Mouse (Mus musculus): ENCODE results near the gene 5031439G07Rik. TPM values are rescaled to one million over a fixed set of nuclear protein-coding genes. Genes with fewer than 3 reads are reported as not detected.

Gene 5031439G07Rik
- polyA plus RNA-seq, 1 experiment, result 23.2 TPM

DNA sequence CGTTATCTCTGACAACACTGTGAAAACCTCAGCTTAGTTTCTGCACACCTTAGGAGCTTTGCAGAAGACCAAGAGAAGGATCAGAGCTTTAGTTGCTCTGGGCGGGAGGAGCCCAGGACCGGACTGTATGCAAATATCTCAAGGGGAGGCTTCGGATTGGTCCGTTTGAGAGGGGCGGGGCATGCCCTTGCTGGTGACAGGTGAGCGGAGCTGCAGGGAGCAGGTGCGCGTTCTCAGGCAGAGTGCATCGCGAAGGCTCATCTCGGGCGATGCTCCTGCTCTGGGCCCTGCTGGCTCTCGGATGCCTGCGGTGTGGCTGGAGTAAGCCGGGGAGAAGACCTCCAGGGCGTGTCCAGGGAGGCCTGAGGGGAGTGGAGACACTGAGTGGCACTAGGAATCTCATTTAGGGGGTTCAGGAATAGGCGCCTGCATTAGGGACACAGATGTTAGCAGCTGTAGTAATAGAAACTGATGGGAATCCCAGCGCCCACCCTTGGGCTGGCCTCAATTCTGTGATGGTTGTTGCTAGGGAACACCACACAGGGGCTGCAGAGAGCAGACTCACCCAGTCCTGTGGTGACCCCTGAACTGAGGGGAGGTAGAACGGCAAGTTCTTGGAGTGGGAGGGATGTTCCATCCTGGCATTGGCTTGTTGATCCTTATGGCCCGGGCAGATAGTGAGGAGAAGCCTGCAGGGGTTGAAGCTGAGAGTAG lies 28.8 kb upstream of the 5031439G07Rik start, which contains the start of gene Upk3a:
Gene Upk3a (plus strand): TSS at position 191 of the 714 bp plus-strand sequence.
- 13% methylated on average over 21 of the region's 21 CpGs for WGBS
- TF ChIP-seq POLR2A (IDR thresholded peaks at IDR 0.05; ENCODE audit: borderline replicate concordance, extremely low read depth, low read depth, low read length), result no peak
- TF ChIP-seq CTCF (IDR thresholded peaks at IDR 0.05; ENCODE audit: insufficient read depth, low read length), result no peak
- peaks cover under 1% of the 10 kb centered on the region; the same call in 1 of the 2 replicates for H3K4me1 ChIP-seq (ENCODE audit: control insufficient read depth, insufficient read depth, low read length)
- H3K4me3 ChIP-seq (replicated peaks; ENCODE audit: extremely low read depth, low read depth, low read length), result no peak within 1 kb of the TSS
- DNase-seq, result peak; percentile 56

DNA sequence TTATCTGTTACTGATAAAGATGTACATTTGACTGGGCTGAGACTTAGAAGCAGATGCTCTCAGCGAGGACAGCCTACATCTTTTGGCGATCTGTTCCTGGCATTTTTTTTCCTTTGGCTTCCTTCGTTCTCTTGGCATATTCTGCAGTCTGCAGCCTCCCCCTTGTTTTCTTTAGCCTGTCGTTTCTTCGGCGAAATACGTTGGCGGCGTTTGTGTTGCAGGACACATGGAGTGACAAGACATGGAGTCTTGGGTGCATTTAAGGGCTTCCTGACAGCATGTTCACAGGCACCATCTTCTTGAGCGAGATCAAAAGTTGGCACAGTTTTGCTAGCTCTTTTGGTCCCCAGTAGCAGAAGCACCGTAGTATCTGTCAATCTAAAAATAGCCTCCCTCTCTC lies 27.4 kb upstream of the 5031439G07Rik start:
- Histone ChIP-seq H3K4me3 (replicated peaks; ENCODE audit: extremely low read depth, low read depth, low read length) (no peak overlapping the region), H3K4me1 (ENCODE audit: control insufficient read depth, insufficient read depth, low read length) (peaks cover 3% of the 10 kb centered on the region; the same call in 1 of the 2 replicates)
- TF ChIP-seq CTCF (IDR thresholded peaks at IDR 0.05; ENCODE audit: insufficient read depth, low read length) (no peak), POLR2A (IDR thresholded peaks at IDR 0.05; ENCODE audit: borderline replicate concordance, extremely low read depth, low read depth, low read length) (no peak)
- 57% methylated on average over 11 of the region's 11 CpGs for WGBS
- no peak for DNase-seq

DNA sequence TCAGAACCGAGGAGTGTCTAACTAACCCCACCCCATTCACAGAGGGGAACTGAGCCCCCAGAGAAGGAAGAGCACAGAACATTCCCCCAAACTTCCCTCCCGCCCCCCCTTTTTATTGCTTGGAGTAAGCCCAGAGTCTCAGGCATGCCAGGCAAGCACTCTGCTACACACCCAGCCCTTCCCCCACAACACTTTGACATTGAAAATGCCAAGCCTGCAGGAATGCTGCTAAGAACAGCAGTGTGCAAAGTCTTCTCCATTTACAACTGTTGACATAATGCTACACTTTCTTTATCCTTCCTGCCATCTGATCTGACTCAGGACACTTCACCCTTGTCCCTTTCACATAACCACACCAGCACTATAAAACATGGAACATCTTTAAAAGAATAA lies 24.3 kb upstream of the 5031439G07Rik start:
- no peak for DNase-seq
- peaks cover 3% of the 10 kb centered on the region; the same call in 1 of the 2 replicates for H3K4me1 ChIP-seq (ENCODE audit: control insufficient read depth, insufficient read depth, low read length)
- WGBS, result 23% methylated on average over 2 of the region's 2 CpGs
- TF ChIP-seq CTCF (IDR thresholded peaks at IDR 0.05; ENCODE audit: insufficient read depth, low read length) (no peak), POLR2A (IDR thresholded peaks at IDR 0.05; ENCODE audit: borderline replicate concordance, extremely low read depth, low read depth, low read length) (no peak)
- no peak overlapping the region for H3K4me3 ChIP-seq (replicated peaks; ENCODE audit: extremely low read depth, low read depth, low read length)

DNA sequence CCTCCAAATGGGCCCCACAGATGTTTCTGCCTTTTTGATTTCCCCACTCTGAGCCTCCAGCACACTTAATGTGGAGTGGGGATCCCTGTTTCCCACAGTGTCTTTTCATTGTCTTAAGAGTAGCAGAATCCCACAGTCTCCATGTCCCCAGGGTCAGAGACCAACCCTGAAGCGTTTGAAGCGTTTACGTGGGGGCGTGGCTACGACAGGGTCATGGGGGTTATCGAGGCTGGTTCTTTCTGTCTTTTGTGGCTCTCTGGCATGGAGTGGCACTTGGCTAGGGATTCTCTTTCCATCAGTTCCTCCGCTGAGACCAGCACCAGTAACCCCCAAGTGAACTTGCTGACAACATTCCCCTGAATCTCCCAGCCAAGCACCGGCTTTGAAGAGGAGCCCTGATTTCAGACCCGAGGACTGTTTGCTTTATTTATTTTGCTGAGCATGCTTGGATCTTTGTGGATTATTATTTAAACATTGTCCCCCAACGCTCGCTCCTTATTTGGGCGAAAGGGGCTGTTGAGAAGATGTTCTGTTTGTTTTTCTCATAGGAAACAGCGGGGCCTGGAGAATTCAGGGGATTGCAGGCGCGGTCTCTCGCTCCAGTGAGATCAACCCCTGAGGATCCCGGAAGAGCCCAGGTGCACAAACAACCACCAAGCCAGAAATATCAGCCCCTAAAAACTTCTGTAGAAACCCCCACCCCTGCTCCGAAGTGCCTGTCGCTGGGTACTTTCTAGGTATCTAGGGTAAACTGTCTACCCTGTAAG lies 23.7 kb upstream of the 5031439G07Rik start:
- no peak for TF ChIP-seq POLR2A (IDR thresholded peaks at IDR 0.05; ENCODE audit: borderline replicate concordance, extremely low read depth, low read depth, low read length)
- WGBS, result 17% methylated on average over 19 of the region's 19 CpGs
- Histone ChIP-seq H3K4me1 (ENCODE audit: control insufficient read depth, insufficient read depth, low read length) (peaks cover 3% of the 10 kb centered on the region; the same call in 1 of the 2 replicates), H3K4me3 (replicated peaks; ENCODE audit: extremely low read depth, low read depth, low read length) (no peak overlapping the region)
- DNase-seq, result no peak

DNA sequence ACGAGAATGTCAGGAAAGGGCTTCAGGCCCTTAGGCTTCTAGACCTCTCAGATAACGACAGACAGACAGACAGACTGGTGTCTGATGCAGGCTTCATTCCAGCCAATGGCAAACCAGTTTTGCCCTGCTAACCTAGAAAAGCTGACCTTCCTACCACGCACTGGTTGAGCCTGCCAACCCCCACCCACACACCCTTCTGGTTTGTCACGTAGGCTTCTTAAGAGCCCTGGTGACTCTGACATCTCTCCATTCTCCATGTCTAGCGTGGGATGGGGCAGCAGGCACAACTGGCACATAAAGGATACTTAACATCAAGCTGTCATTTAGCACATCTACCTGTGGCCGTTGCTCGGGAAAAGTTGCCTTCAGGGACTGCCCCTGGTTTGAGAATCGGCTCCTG lies 21.3 kb upstream of the 5031439G07Rik start:
- peaks cover 3% of the 10 kb centered on the region; the same call in 1 of the 2 replicates for H3K4me1 ChIP-seq (ENCODE audit: control insufficient read depth, insufficient read depth, low read length)
- DNase-seq, result no peak
- TF ChIP-seq POLR2A (IDR thresholded peaks at IDR 0.05; ENCODE audit: borderline replicate concordance, extremely low read depth, low read depth, low read length) (no peak), CTCF (IDR thresholded peaks at IDR 0.05; ENCODE audit: insufficient read depth, low read length) (no peak)
- WGBS, result 81% methylated on average over 8 of the region's 8 CpGs
- H3K4me3 ChIP-seq (replicated peaks; ENCODE audit: extremely low read depth, low read depth, low read length), result no peak overlapping the region

DNA sequence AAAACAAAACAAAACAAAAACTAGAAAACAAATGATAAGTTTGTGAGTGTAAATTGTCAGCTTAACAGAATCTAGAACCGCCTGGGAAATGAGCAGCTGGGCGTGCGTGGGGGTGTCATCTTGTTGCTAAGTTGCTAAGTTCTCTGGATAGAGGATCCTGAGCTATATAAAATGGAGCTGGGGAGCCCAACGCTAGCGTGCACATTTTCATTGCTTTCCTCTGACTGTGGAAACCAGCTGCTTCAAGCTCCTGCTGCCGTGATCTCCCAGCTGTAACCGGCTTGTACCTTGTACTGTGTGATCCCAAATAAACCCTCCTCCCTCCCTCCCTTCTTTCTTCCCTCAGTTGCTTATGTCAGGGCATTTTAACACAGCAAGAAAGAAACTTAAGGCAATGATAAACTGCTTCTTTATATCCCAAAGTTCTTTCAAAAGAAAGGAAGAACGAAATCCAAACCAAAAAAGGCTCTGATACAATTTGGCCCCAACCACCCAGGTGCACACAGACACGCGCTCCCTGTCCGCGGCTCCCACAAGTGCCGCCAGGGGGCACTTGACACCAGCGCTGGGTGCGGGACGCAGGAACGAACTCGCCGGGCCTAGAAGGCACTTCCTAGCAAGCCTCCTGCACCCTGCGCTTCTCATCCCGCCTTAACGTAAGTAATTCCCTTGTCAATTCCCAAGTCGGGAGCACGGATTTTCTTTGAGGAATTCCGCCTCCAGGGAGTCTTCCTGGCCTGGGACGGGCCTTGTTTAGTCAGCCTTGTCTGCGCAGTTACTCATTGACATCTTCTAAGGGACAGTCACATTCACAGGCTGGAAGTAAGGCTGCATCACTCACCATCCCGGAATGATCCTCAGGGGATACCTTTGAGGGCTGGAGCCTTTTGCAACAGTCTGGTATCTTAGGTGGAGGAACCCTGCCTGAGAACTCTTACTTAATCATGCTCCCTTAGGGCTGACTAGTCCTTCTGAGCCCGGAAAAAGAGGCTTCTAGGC lies 12.9 kb upstream of the 5031439G07Rik start:
- WGBS, result 20% methylated on average over 29 of the region's 29 CpGs
- Histone ChIP-seq H3K4me1 (ENCODE audit: control insufficient read depth, insufficient read depth, low read length) (no peaks in the 10 kb centered on the region), H3K4me3 (replicated peaks; ENCODE audit: extremely low read depth, low read depth, low read length) (no peak overlapping the region)
- DNase-seq, result peak; percentile 73
- no peak for TF ChIP-seq POLR2A (IDR thresholded peaks at IDR 0.05; ENCODE audit: borderline replicate concordance, extremely low read depth, low read depth, low read length)
- TF ChIP-seq CTCF (IDR thresholded peaks at IDR 0.05; ENCODE audit: insufficient read depth, low read length), result peak; percentile 69

DNA sequence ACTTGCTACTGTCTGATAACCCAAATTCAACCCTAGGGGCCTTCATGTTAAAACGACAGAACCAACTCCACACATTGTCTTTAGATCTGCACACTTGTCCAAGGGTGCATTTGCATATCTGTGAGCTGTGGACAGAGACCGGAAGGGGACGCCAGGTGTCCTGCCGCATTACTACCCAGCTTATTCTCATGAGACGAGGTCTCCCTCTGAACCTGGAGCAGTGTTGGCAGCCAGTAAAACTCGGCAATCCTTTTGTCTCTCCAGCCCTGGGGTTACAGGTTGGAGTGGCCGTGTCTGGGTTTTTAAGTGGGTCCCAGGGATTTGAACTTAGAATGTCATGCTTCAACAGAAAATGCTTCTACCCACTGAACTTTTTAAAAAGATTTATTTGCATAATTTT lies 11.6 kb upstream of the 5031439G07Rik start:
- TF ChIP-seq POLR2A (IDR thresholded peaks at IDR 0.05; ENCODE audit: borderline replicate concordance, extremely low read depth, low read depth, low read length), result no peak
- no peak for TF ChIP-seq CTCF (IDR thresholded peaks at IDR 0.05; ENCODE audit: insufficient read depth, low read length)
- Histone ChIP-seq H3K4me1 (ENCODE audit: control insufficient read depth, insufficient read depth, low read length) (no peaks in the 10 kb centered on the region), H3K4me3 (replicated peaks; ENCODE audit: extremely low read depth, low read depth, low read length) (no peak overlapping the region)
- WGBS, result 61% methylated on average over 7 of the region's 7 CpGs
- DNase-seq, result no peak

DNA sequence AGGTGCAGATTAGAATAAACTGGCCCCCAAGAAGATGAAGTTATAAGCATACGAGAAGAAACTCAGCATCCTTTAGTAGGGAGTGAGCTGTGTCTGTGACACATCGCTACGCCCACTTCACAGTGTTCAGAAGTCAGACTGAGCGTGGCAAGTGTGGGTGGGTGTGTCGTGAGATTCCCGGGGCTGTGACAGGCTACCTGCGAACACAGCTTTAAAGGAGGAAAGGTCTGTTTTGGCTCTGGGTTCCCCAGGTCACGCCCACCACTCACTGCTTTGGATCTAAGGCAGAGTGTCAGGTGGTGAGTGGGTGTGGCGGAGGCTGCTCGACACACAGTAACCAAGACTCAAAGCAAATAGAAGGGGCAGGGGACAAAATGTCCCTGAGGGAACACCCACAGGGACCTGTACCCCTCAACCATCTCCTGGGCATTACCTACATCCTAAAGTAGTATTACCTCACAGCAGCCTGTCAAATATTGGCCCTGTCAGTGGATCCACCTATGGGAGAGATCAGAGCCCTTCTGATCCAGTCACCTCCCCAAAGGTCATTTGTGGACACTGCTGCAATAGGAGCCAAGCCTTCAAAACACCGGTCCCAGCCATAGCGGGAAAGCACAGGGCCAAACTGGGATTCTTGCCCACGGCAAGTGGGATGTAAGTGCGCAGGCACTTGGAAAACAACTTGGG lies 9.6 kb upstream of the 5031439G07Rik start:
- no peak for DNase-seq
- Histone ChIP-seq H3K4me1 (ENCODE audit: control insufficient read depth, insufficient read depth, low read length) (no peaks in the 10 kb centered on the region), H3K4me3 (replicated peaks; ENCODE audit: extremely low read depth, low read depth, low read length) (no peak overlapping the region)
- WGBS, result 61% methylated on average over 14 of the region's 14 CpGs
- TF ChIP-seq POLR2A (IDR thresholded peaks at IDR 0.05; ENCODE audit: borderline replicate concordance, extremely low read depth, low read depth, low read length), result no peak
- no peak for TF ChIP-seq CTCF (IDR thresholded peaks at IDR 0.05; ENCODE audit: insufficient read depth, low read length)

Data from lung, adult 2 months (tissue).